Mouse (Mus musculus): ENCODE measurements around the gene Cys1. TPM values are rescaled to one million over a fixed set of nuclear protein-coding genes. Genes with fewer than 3 reads are reported as not detected.
"Not testable (repeated sequence)": the region's sequence is repeated elsewhere in the genome, so short reads cannot be mapped to it uniquely, and the experiment has no call there.

The Cys1 gene
- polyA plus RNA-seq, 1 experiment from 2014 or later, result 0.76 TPM

GRCm38 (mm10) chr12:24645901-24646300 is 35.7 kb downstream of the Cys1 start:
- Histone ChIP-seq H3K4me3 (ENCODE audit: low read depth, low read length) (no peak overlapping the region), H3K9ac (ENCODE audit: low read length) (no peak overlapping the region), H3K36me3 (ENCODE audit: control insufficient read depth, insufficient read depth, low read length) (no peaks in the 10 kb centered on the region), H3K4me2 (ENCODE audit: low read depth, low read length, severe bottlenecking) (no peak overlapping the region), H3K4me1 (replicated peaks; ENCODE audit: control insufficient read depth, insufficient read depth, low read length) (peaks cover 4% of the 10 kb centered on the region; the same call in 1 of the 2 replicates), H3K27me3 (ENCODE audit: control insufficient read depth, insufficient read depth, low read length) (no peaks in the 10 kb centered on the region), H3K9me3 (ENCODE audit: control insufficient read depth, low read length) (no peaks in the 10 kb centered on the region), H3K27ac (ENCODE audit: low read depth, low read length) (no peak overlapping the region)
- WGBS, result 83% methylated on average over 6 of the region's 6 CpGs
- DNase-seq (ENCODE audit: low spot score) (no peak), ATAC-seq (replicated peaks; ENCODE audit: low FRiP score) (no peak)

GRCm38 (mm10) chr12:24644125-24644571 is 37.5 kb downstream of the Cys1 start:
- 55% methylated on average over 1 of the region's 1 CpGs for WGBS
- Histone ChIP-seq H3K4me3 (ENCODE audit: low read depth, low read length) (no peak overlapping the region), H3K4me2 (ENCODE audit: low read depth, low read length, severe bottlenecking) (no peak overlapping the region), H3K36me3 (ENCODE audit: control insufficient read depth, insufficient read depth, low read length) (no peaks in the 10 kb centered on the region), H3K27ac (ENCODE audit: low read depth, low read length) (no peak overlapping the region), H3K4me1 (replicated peaks; ENCODE audit: control insufficient read depth, insufficient read depth, low read length) (no peaks in the 10 kb centered on the region), H3K9me3 (ENCODE audit: control insufficient read depth, low read length) (no peaks in the 10 kb centered on the region), H3K27me3 (ENCODE audit: control insufficient read depth, insufficient read depth, low read length) (no peaks in the 10 kb centered on the region), H3K9ac (ENCODE audit: low read length) (no peak overlapping the region)
- DNase-seq (ENCODE audit: low spot score) (no peak), ATAC-seq (replicated peaks; ENCODE audit: low FRiP score) (no peak)

GRCm38 (mm10) chr12:24642370-24642802 is 39.2 kb downstream of the Cys1 start:
- H3K27me3 ChIP-seq (ENCODE audit: control insufficient read depth, insufficient read depth, low read length), result no peaks in the 10 kb centered on the region
- no peaks in the 10 kb centered on the region for H3K4me1 ChIP-seq (replicated peaks; ENCODE audit: control insufficient read depth, insufficient read depth, low read length)
- H3K36me3 ChIP-seq (ENCODE audit: control insufficient read depth, insufficient read depth, low read length), result no peaks in the 10 kb centered on the region
- H3K4me3 ChIP-seq (ENCODE audit: low read depth, low read length), result no peak overlapping the region
- no peak overlapping the region for H3K27ac ChIP-seq (ENCODE audit: low read depth, low read length)
- ATAC-seq (replicated peaks; ENCODE audit: low FRiP score) (no peak), DNase-seq (ENCODE audit: low spot score) (no peak)
- no peaks in the 10 kb centered on the region for H3K9me3 ChIP-seq (ENCODE audit: control insufficient read depth, low read length)
- H3K4me2 ChIP-seq (ENCODE audit: low read depth, low read length, severe bottlenecking), result no peak overlapping the region
- no peak overlapping the region for H3K9ac ChIP-seq (ENCODE audit: low read length)
- WGBS, result 76% methylated on average over 4 of the region's 4 CpGs

- WGBS, result 98% methylated on average over 10 of the region's 10 CpGs
- DNase-seq (ENCODE audit: low spot score); H3K4me2 ChIP-seq (ENCODE audit: low read depth, low read length, severe bottlenecking); H3K4me1 ChIP-seq (replicated peaks; ENCODE audit: control insufficient read depth, insufficient read depth, low read length); H3K27me3 ChIP-seq (ENCODE audit: control insufficient read depth, insufficient read depth, low read length); H3K9me3 ChIP-seq (ENCODE audit: control insufficient read depth, low read length); ATAC-seq (replicated peaks; ENCODE audit: low FRiP score); H3K27ac ChIP-seq (ENCODE audit: low read depth, low read length); H3K36me3 ChIP-seq (ENCODE audit: control insufficient read depth, insufficient read depth, low read length); H3K9ac ChIP-seq (ENCODE audit: low read length); H3K4me3 ChIP-seq (ENCODE audit: low read depth, low read length): not testable (repeated sequence)
Observed at GRCm38 (mm10) chr12:24638787-24639186, 42.8 kb downstream of the Cys1 start.

- Histone ChIP-seq H3K27ac (ENCODE audit: low read depth, low read length) (no peak overlapping the region), H3K36me3 (ENCODE audit: control insufficient read depth, insufficient read depth, low read length) (no peaks in the 10 kb centered on the region), H3K9me3 (ENCODE audit: control insufficient read depth, low read length) (no peaks in the 10 kb centered on the region), H3K9ac (ENCODE audit: low read length) (no peak overlapping the region), H3K27me3 (ENCODE audit: control insufficient read depth, insufficient read depth, low read length) (no peaks in the 10 kb centered on the region), H3K4me3 (ENCODE audit: low read depth, low read length) (no peak overlapping the region), H3K4me1 (replicated peaks; ENCODE audit: control insufficient read depth, insufficient read depth, low read length) (no peaks in the 10 kb centered on the region), H3K4me2 (ENCODE audit: low read depth, low read length, severe bottlenecking) (no peak overlapping the region)
- no peak for ATAC-seq (replicated peaks; ENCODE audit: low FRiP score)
- no peak for DNase-seq (ENCODE audit: low spot score)
- 87% methylated on average over 3 of the region's 3 CpGs for WGBS
Observed at GRCm38 (mm10) chr12:24634648-24635047, 47.0 kb downstream of the Cys1 start.

GRCm38 (mm10) chr12:24634212-24634611 is 47.4 kb downstream of the Cys1 start:
- no peak for ATAC-seq (replicated peaks; ENCODE audit: low FRiP score)

GRCm38 (mm10) chr12:24633753-24634191 is 47.8 kb downstream of the Cys1 start:
- no peaks in the 10 kb centered on the region for H3K4me1 ChIP-seq (replicated peaks; ENCODE audit: control insufficient read depth, insufficient read depth, low read length)
- ATAC-seq (replicated peaks; ENCODE audit: low FRiP score) (no peak), DNase-seq (ENCODE audit: low spot score) (no peak)
- 74% methylated on average over 1 of the region's 1 CpGs for WGBS
- no peaks in the 10 kb centered on the region for H3K27me3 ChIP-seq (ENCODE audit: control insufficient read depth, insufficient read depth, low read length)
- H3K9me3 ChIP-seq (ENCODE audit: control insufficient read depth, low read length), result no peaks in the 10 kb centered on the region
- no peak overlapping the region for H3K27ac ChIP-seq (ENCODE audit: low read depth, low read length)
- no peak overlapping the region for H3K9ac ChIP-seq (ENCODE audit: low read length)
- no peak overlapping the region for H3K4me3 ChIP-seq (ENCODE audit: low read depth, low read length)
- no peak overlapping the region for H3K4me2 ChIP-seq (ENCODE audit: low read depth, low read length, severe bottlenecking)
- H3K36me3 ChIP-seq (ENCODE audit: control insufficient read depth, insufficient read depth, low read length), result no peaks in the 10 kb centered on the region

More at GRCm38 (mm10) chr12:24634212-24634611, 47.4 kb downstream of the Cys1 start:
- WGBS, result 79% methylated on average over 4 of the region's 4 CpGs
- Histone ChIP-seq H3K9ac (ENCODE audit: low read length) (no peak overlapping the region), H3K4me1 (replicated peaks; ENCODE audit: control insufficient read depth, insufficient read depth, low read length) (no peaks in the 10 kb centered on the region), H3K4me3 (ENCODE audit: low read depth, low read length) (no peak overlapping the region), H3K36me3 (ENCODE audit: control insufficient read depth, insufficient read depth, low read length) (no peaks in the 10 kb centered on the region), H3K9me3 (ENCODE audit: control insufficient read depth, low read length) (no peaks in the 10 kb centered on the region), H3K27me3 (ENCODE audit: control insufficient read depth, insufficient read depth, low read length) (no peaks in the 10 kb centered on the region), H3K27ac (ENCODE audit: low read depth, low read length) (no peak overlapping the region), H3K4me2 (ENCODE audit: low read depth, low read length, severe bottlenecking) (no peak overlapping the region)
- DNase-seq (ENCODE audit: low spot score), result no peak

GRCm38 (mm10) chr12:24632404-24632803 is 49.2 kb downstream of the Cys1 start:
- Histone ChIP-seq H3K27ac (ENCODE audit: low read depth, low read length) (no peak overlapping the region), H3K36me3 (ENCODE audit: control insufficient read depth, insufficient read depth, low read length) (no peaks in the 10 kb centered on the region), H3K4me3 (ENCODE audit: low read depth, low read length) (no peak overlapping the region), H3K9me3 (ENCODE audit: control insufficient read depth, low read length) (no peaks in the 10 kb centered on the region), H3K9ac (ENCODE audit: low read length) (no peak overlapping the region), H3K4me2 (ENCODE audit: low read depth, low read length, severe bottlenecking) (no peak overlapping the region), H3K27me3 (ENCODE audit: control insufficient read depth, insufficient read depth, low read length) (no peaks in the 10 kb centered on the region), H3K4me1 (replicated peaks; ENCODE audit: control insufficient read depth, insufficient read depth, low read length) (no peaks in the 10 kb centered on the region)
- 72% methylated on average over 4 of the region's 4 CpGs for WGBS
- DNase-seq (ENCODE audit: low spot score) (no peak), ATAC-seq (replicated peaks; ENCODE audit: low FRiP score) (no peak)

- 96% methylated on average over 1 of the region's 1 CpGs for WGBS
- Histone ChIP-seq H3K9me3 (ENCODE audit: control insufficient read depth, low read length) (no peaks in the 10 kb centered on the region), H3K4me3 (ENCODE audit: low read depth, low read length) (no peak overlapping the region), H3K9ac (ENCODE audit: low read length) (no peak overlapping the region), H3K27me3 (ENCODE audit: control insufficient read depth, insufficient read depth, low read length) (no peaks in the 10 kb centered on the region), H3K27ac (ENCODE audit: low read depth, low read length) (no peak overlapping the region), H3K36me3 (ENCODE audit: control insufficient read depth, insufficient read depth, low read length) (no peaks in the 10 kb centered on the region), H3K4me2 (ENCODE audit: low read depth, low read length, severe bottlenecking) (no peak overlapping the region), H3K4me1 (replicated peaks; ENCODE audit: control insufficient read depth, insufficient read depth, low read length) (no peaks in the 10 kb centered on the region)
- no peak for DNase-seq (ENCODE audit: low spot score)
- ATAC-seq (replicated peaks; ENCODE audit: low FRiP score), result no peak
Observed at GRCm38 (mm10) chr12:24630220-24630619, 51.4 kb downstream of the Cys1 start.
